Mouse (Mus musculus): ENCODE results near the gene Ccr7.

DNA sequence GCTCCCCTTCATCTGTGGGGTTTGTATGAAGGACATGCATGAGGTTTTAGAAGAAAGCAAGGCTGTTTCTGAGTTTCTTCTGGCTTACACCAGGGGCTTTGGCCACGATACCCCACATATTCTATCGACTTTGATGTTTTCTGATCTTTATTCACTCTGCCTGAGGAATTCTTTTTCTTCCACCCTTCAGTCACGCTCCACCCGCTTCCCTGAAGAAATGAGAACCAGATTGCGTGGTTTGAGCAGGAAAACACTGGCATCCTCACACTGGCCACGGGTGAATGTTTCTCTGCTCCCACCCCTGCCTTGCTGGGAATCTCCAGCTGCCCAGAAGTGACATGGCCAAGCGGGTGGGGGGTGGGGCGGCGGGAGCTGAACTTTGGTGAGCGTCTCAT lies 30.2 kb downstream of the Ccr7 start:
- no peak for TF ChIP-seq CTCF (IDR thresholded peaks at IDR 0.05; ENCODE audit: low read depth, low read length)
- TF ChIP-seq POLR2A (IDR thresholded peaks at IDR 0.05; ENCODE audit: borderline replicate concordance, low read depth, low read length): no peak

Measured in bone marrow macrophage, adult 2 months (primary cell).